Mouse (Mus musculus): ENCODE measurements at regions not wholly inside any gene's neighbourhood (a gene's known extent, or its start where the extent isn't known, plus 50 kb on each side); places are given as distances from the start of the nearest gene placed in this dataset.
A peak's percentile ranks its signal among the peaks of the same experiment; 100 is the strongest.

DNA sequence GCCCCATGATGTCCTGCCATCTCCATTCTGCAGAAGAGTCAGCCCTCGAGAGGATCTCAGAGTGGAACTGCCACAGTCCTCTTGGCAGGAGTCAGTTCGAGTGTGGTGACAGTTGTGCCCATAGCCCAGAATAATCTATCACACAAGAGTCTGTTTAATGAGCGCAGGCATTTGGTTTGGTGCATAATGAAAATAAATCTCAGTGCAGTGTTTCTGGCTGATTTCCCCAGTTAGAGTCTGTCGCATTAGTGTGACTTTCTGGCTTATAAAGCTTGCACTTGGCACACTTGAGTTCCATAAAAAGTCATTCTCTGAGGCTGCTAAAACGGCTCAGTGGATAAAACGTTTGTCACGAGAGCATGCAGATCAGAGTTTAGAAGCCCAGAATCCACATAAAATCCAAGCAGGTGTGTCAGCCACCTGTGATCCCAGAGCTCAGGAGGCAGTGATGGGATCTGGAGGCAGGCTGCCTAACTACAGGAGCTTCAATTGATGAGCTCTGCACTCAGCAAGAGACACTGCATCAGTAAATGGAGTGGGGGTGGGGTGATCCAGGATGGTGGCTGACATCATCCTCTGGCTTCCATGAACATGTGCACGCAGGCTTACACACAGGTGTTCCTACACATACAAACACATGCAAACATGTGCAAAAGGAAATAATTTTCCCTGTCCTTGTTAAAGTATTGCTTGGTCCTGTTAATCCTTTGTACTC lies 578.5 kb downstream of the Plekhb2 start:
- DNase-seq: no peak

GRCm38 (mm10) chr1:35429471-35429870 lies 579.7 kb downstream of the Plekhb2 start:
- no peak for DNase-seq

GRCm38 (mm10) chr1:35435721-35436120 lies 585.9 kb downstream of the Plekhb2 start:
- DNase-seq: no peak

GRCm38 (mm10) chr1:35447345-35447744 lies 597.6 kb downstream of the Plekhb2 start:
- DNase-seq: no peak

GRCm38 (mm10) chr1:35452441-35453107 lies 602.8 kb downstream of the Plekhb2 start:
- no peak for DNase-seq

DNA sequence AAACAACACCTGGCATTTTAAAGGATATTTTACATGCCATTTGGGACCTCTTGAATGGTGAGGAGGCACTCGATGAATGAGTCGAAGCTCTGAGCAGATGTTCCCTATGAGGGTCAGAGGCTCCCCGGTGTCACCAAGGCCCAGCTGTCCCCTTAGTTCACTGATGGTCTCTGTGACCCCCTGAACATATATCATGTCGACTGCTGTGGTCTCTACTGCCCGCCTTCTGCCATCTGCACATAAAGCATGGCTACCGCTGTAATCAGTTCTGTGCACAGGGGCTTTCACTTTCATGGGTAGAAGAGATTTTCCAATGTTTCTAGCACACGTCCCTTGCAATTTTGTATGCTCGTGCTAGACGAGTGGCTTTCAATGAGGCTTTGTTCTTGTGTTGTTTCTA lies 607.8 kb downstream of the Plekhb2 start:
- DNase-seq: no peak

DNA sequence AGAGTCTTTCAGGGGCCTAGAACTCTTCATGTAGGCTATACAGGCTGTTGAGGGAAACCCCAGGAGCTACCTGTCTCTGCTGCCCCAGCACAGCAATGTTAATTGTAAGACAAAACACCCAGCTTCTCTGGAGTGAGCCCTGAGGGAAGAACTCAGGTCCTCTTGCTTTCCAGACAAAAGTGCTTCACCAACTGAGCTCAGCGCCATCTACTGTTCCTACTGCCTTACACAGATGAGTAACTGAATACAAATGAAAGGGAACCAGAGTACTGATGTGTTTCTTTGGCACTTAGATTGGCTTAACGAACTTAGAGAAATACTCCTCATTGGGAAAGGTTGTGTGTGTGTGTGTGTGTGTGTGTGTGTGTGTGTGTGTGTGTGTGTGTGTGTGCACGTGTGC lies 603.1 kb upstream of the Hs6st1 start:
- DNase-seq: no peak

DNA sequence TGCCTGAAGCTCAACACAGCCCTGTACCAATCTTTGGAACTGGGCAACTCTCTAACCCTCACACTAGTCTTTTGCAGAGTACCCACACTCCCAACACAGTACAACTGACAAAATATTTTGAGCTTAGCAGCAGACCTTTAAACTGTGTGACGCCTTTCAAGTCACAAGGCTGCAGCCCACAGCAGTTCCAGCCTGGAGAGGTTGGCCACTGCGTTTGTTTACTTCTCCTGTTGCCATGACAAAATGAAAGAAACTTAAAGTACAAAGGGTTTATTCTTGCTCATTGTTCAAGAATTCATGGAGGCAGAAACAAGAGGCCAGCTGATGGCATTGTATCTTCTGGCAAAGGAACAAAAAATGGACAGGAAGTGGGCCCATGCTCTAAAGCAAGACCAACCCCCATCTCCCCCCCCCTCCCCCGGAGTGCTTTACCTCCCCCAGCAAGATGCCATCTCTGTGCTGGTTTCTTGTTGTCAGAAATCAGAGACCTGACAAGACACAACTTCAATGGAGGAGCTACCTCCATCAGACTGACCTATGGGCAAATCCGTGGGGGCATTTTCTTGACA lies 598.9 kb upstream of the Hs6st1 start:
- no peak for DNase-seq

- DNase-seq: no peak
These were observed 589.9 kb upstream of the Hs6st1 start for GRCm38 (mm10) chr1:35478262-35478661.

GRCm38 (mm10) chr1:35495963-35496362 lies 572.2 kb upstream of the Hs6st1 start:
- no peak for DNase-seq

GRCm38 (mm10) chr1:35522951-35523350 lies 545.2 kb upstream of the Hs6st1 start:
- DNase-seq: no peak

DNA sequence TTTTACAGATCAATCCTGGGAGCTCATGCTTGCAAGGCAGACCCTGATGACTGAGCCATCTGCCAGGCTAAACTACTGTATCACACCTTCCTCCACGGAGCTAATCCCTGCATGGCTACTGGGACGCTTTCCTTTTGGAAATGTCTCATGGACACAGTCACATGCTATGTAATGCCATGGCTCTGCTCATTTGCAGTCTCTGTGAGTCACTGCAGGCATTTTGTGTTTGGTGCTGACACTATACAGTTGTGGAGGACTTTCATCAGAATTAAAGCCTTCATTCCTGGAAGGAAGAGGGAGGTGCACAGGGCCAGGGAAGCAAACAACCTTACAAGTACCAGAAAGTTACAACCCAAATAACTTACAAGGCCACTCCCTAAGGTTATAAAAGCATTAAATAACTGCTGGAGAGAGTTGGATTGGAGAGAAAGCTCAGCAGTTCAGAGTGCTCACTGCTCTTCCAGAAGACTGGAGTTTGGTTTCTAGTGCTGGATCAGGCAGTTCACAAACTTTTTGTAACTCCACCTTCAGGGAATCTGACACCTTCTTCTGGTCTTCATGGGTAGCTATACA lies 544.3 kb upstream of the Hs6st1 start:
- DNase-seq: no peak

- no peak for DNase-seq
These were observed 543.4 kb upstream of the Hs6st1 start for GRCm38 (mm10) chr1:35524788-35525187.

DNA sequence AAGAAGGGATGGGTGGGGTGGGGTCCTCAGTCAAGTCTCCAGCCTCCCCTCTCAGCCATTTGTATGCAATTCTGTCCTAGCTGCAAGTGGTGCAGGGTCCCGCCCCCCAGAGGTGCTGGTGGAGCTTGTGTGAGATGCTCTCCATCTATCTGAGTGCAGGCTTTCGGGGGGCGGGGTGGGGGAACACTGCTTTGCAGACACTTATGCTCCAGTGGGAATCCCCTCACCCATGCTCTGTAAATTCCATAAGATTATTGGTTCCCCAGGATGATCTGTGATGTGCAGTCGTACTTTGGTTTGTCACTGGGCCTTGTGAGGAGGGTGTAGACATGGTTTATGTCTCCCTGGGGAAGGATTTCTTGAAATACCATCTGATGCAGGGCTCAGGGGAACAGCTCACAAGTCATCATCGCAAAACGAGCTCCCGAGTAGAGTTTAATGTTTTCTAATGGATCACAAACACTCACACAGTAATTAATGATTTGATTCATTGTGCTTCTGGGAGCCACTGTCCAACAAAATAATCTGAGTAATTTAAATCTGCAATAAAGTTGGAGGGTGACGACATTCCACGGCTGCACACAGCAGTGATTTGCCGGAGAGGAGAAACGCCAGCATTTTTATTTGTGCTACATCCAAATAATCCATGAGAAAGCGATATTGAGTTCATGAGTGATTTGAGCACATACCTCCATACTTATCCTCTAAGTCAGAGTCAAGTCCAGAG lies 540.3 kb upstream of the Hs6st1 start:
- DNase-seq: peak; percentile 8

DNA sequence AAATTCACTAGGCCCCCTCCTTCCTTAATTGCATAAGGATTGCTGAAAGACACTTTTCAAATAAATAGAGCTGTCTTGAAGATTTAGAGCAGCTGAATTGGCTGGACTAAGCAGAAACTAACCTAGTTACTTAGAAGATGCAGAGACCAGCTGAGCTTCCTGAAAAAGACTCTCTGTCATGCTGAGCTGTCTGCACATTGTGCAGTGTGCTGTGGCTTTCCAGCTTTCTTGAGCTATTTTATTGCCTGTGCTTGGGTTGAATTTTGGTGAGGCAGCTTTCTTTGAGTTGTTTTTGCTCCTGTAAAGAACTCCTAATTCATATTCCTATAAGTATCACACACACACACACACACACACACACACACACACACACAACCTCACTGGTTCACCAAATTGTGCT lies 532.7 kb upstream of the Hs6st1 start:
- DNase-seq: no peak

- no peak for DNase-seq
These were observed 531.9 kb upstream of the Hs6st1 start for GRCm38 (mm10) chr1:35536276-35536675.

DNA sequence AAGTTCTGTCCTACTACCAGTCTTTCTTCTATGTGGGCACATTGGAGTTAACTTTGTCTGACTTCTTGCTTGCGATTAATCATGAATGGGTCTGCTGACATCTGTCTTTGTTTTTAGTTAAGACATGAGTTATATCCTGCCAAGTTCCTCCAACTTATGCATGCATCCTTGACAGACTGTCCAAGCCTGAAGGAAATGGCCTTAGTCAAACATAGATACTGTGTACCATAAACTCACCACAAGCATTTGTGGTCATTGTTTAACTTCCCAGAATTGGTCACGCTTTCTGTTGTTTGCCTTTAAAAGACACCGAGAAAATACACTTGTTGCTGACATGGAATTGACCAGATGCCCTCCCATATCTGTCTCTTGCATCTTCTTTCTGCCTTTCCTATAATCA lies 519.4 kb upstream of the Hs6st1 start:
- no peak for DNase-seq

DNA sequence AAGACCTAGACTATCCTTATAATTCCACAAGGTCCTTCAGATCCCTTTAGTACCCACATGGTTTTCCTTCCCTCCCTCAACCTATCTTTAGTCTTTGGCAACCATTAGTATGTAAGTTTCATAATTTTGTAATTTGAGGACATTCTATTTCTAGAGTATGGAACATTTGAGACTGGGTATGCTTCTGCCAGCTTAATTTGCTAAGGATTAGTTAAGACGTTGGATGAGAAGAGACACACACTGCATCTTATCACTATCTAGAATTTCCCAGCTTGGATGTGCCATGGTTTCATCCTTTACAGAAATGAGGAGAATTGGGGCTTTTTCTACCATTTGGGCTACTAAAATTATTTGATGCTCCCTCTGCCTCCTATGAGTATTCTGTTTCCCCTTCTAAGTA lies 516.7 kb upstream of the Hs6st1 start:
- no peak for DNase-seq

DNA sequence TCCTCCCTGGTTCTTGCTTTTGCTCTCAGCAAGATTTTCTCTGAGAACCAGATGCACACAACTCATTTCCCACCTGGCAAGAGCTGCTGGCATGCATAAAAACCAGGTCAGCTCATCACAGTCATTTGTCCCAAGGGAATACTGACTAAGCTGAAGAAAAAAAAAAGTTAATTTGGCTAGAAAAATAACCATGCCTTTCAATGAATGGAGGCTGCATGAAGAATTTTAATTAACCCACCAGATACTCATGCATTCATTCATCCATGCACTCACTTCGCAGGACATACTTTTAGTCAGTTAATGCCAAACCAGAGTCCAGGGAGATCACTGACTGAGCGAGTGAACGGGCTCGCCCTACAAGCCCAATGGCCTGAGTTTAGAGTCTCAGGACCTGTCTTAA lies 505.4 kb upstream of the Hs6st1 start:
- DNase-seq: no peak

GRCm38 (mm10) chr1:35575203-35575602 lies 493.0 kb upstream of the Hs6st1 start:
- no peak for DNase-seq

- no peak for DNase-seq
These were observed 488.8 kb upstream of the Hs6st1 start for GRCm38 (mm10) chr1:35579392-35579791.

DNA sequence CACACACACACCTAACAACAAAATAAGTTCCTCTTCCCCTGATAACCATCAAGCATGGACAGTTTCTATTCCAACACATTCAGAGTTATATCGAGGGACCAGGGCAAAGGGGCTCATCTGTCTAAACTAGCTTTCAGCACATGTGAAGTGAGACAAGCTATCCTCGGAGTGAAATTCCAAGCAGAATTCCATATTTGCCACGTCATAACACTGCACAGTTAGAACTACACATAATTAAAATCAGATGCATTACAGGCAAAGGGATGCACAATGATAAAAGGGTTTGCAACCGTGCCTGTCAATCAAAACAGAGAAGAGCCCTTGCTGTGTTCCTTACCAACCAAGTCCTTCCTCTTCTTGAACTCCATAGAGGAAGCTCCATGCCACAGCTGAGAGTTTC lies 488.2 kb upstream of the Hs6st1 start:
- DNase-seq: no peak

GRCm38 (mm10) chr1:35580474-35580873 lies 487.7 kb upstream of the Hs6st1 start:
- DNase-seq: no peak

All from gastrocnemius, postnatal 10 days (tissue).